Comparison of ENCODE assay signal across 23 mouse cellular contexts in genomic region chr4:82872121-82872520, GRCm38 (mm10). TPM values are rescaled to one million over a fixed set of nuclear protein-coding genes. Genes with fewer than 3 reads are reported as not detected.
A peak's percentile ranks its signal among the peaks of the same experiment; 100 is the strongest.
DNase-seq lines count a peak whose midpoint lies in the region; ATAC-seq and TF ChIP-seq lines count a peak whose summit lies in the region.
"Had no signal": no experiment of that assay in that cellular context is flagged by ENCODE, and none has a peak within 500 bp of the region (broad histone marks: within the 10 kb centered on the region; RNA-seq: fewer than 3 reads in every experiment).

No protein-coding gene starts in this region.

- 0 out of 2 replicates have a peak, but pooled peaks cover 8% of the 10 kb centered on the region for H3K4me1 ChIP-seq in limb, embryonic 12.5 days (replicated peaks)
- no peaks in the 10 kb centered on the region; the same call in 1 of the 2 replicates for H3K4me1 ChIP-seq in limb, embryonic 10.5 days
- peaks cover 17% of the 10 kb centered on the region for H3K4me1 ChIP-seq in stomach, embryonic 14.5 days (ENCODE audit: control insufficient read depth, insufficient read depth, low read length)
- H3K4me1 ChIP-seq in stomach, postnatal 0 days (replicated peaks; ENCODE audit: control insufficient read depth, insufficient read depth) = no peaks in the 10 kb centered on the region
- H3K4me1 ChIP-seq in limb, embryonic 15.5 days = 0 out of 2 replicates have a peak, but pooled peaks cover 6% of the 10 kb centered on the region
- H3K4me1 ChIP-seq: hindbrain, embryonic 13.5 days had no signal

- WGBS in limb, embryonic 12.5 days = 46% methylated on average over 6 of the region's 6 CpGs
- 59% methylated on average over 6 of the region's 6 CpGs for WGBS in limb, embryonic 10.5 days
- 32% methylated on average over 6 of the region's 6 CpGs for WGBS in stomach, embryonic 14.5 days
- 22% methylated on average over 6 of the region's 6 CpGs for WGBS in stomach, postnatal 0 days
- 45% methylated on average over 6 of the region's 6 CpGs for WGBS in limb, embryonic 15.5 days

- no peaks in the 10 kb centered on the region for H3K9me3 ChIP-seq in limb, embryonic 12.5 days
- no peaks in the 10 kb centered on the region for H3K9me3 ChIP-seq in limb, embryonic 10.5 days (replicated peaks)
- no peaks in the 10 kb centered on the region for H3K9me3 ChIP-seq in stomach, embryonic 14.5 days (ENCODE audit: control insufficient read depth, low read depth, low read length)
- H3K9me3 ChIP-seq in stomach, postnatal 0 days (ENCODE audit: control insufficient read depth, low read length) = no peaks in the 10 kb centered on the region
- H3K9me3 ChIP-seq in limb, embryonic 15.5 days = no peaks in the 10 kb centered on the region
- H3K9me3 ChIP-seq: embryonic facial prominence, embryonic 10.5 days; heart, embryonic 15.5 days; hindbrain, embryonic 13.5 days had no signal

- no peaks in the 10 kb centered on the region for H3K27me3 ChIP-seq in limb, embryonic 12.5 days
- no peaks in the 10 kb centered on the region for H3K27me3 ChIP-seq in limb, embryonic 10.5 days (ENCODE audit: low read depth, poor library complexity, severe bottlenecking)
- no peaks in the 10 kb centered on the region for H3K27me3 ChIP-seq in stomach, embryonic 14.5 days (ENCODE audit: control insufficient read depth, insufficient read depth, low read length)
- H3K27me3 ChIP-seq in stomach, postnatal 0 days (ENCODE audit: control insufficient read depth, insufficient read depth, low read length) = no peaks in the 10 kb centered on the region
- no peaks in the 10 kb centered on the region for H3K27me3 ChIP-seq in limb, embryonic 15.5 days
- H3K27me3 ChIP-seq: heart, embryonic 15.5 days; hindbrain, embryonic 13.5 days had no signal

- no peak for TF ChIP-seq CTCF in stomach, postnatal 0 days (IDR thresholded peaks at IDR 0.05; ENCODE audit: low read depth)

- H3K27ac ChIP-seq in limb, embryonic 12.5 days = peak overlapping the region; percentile 35; the same call in 1 of the 2 replicates
- no peak overlapping the region for H3K27ac ChIP-seq in limb, embryonic 10.5 days
- peak overlapping the region; percentile 72; the same call in 1 of the 2 replicates for H3K27ac ChIP-seq in stomach, embryonic 14.5 days (ENCODE audit: low read length)
- no peak overlapping the region for H3K27ac ChIP-seq in stomach, postnatal 0 days (replicated peaks)
- H3K27ac ChIP-seq in limb, embryonic 15.5 days = peak overlapping the region; percentile 38; the same call in 1 of the 2 replicates
- H3K27ac ChIP-seq: embryonic facial prominence, embryonic 10.5 days; hindbrain, embryonic 13.5 days; hindbrain, postnatal 0 days had no signal

- no peak overlapping the region for H3K4me2 ChIP-seq in limb, embryonic 12.5 days
- no peak overlapping the region for H3K4me2 ChIP-seq in stomach, embryonic 14.5 days (replicated peaks; ENCODE audit: low read depth, low read length)
- no peak overlapping the region for H3K4me2 ChIP-seq in stomach, postnatal 0 days (replicated peaks; ENCODE audit: low read depth)
- H3K4me2 ChIP-seq in limb, embryonic 15.5 days = no peak overlapping the region
- H3K4me2 ChIP-seq: heart, embryonic 11.5 days; heart, embryonic 15.5 days; hindbrain, embryonic 13.5 days had no signal

- H3K9ac ChIP-seq in limb, embryonic 12.5 days (replicated peaks) = no peak overlapping the region
- H3K9ac ChIP-seq in stomach, embryonic 14.5 days (replicated peaks; ENCODE audit: low read depth, low read length) = no peak overlapping the region
- H3K9ac ChIP-seq in stomach, postnatal 0 days (ENCODE audit: low read length) = no peak overlapping the region
- H3K9ac ChIP-seq in limb, embryonic 15.5 days = no peak overlapping the region
- H3K9ac ChIP-seq: heart, embryonic 15.5 days; hindbrain, embryonic 13.5 days had no signal

- no peak for DNase-seq in limb, embryonic 10.5 days (ENCODE audit: low spot score)
- no peak for DNase-seq in stomach, postnatal 0 days (ENCODE audit: low spot score)
- no peak for DNase-seq in cerebellum, adult 18-20 months
- no peak for DNase-seq in layer of hippocampus, postnatal 25 days (ENCODE audit: extremely low spot score in 1 of 2, low spot score in 1 of 2)
- DNase-seq: adrenal gland, postnatal 10 days; cerebellum, adult 11-12 months; cerebellum, adult 9-11 months; cerebellum, postnatal 36 days; gastrocnemius, postnatal 36 days; heart, adult 18-20 months; heart, postnatal 14 days had no signal

- ATAC-seq in limb, embryonic 12.5 days (ENCODE audit: insufficient number of reproducible peaks, insufficient read depth, low FRiP score, low TSS enrichment, low read depth) = no peak
- ATAC-seq in stomach, embryonic 14.5 days (ENCODE audit: insufficient number of reproducible peaks, insufficient read depth, low FRiP score, low read depth) = peak; percentile 53; the same call in 1 of the 2 replicates
- ATAC-seq in stomach, postnatal 0 days (ENCODE audit: low FRiP score, low TSS enrichment) = no peak
- ATAC-seq in limb, embryonic 15.5 days (ENCODE audit: insufficient number of reproducible peaks, low FRiP score, low TSS enrichment, low read depth) = no peak
- ATAC-seq: forebrain, embryonic 14.5 days; hindbrain, postnatal 0 days had no signal

- H3K4me3 ChIP-seq in limb, embryonic 12.5 days (replicated peaks) = no peak overlapping the region
- no peak overlapping the region for H3K4me3 ChIP-seq in limb, embryonic 10.5 days
- H3K4me3 ChIP-seq in stomach, embryonic 14.5 days (ENCODE audit: low read depth, low read length) = no peak overlapping the region
- no peak overlapping the region for H3K4me3 ChIP-seq in stomach, postnatal 0 days (ENCODE audit: low read depth, low read length)
- no peak overlapping the region for H3K4me3 ChIP-seq in limb, embryonic 15.5 days
- H3K4me3 ChIP-seq: embryonic facial prominence, embryonic 10.5 days; heart, embryonic 15.5 days; hindbrain, embryonic 13.5 days had no signal

- no peak for TF ChIP-seq EP300 in stomach, postnatal 0 days (optimal IDR thresholded peaks at IDR 0.05)

- no peaks in the 10 kb centered on the region for H3K36me3 ChIP-seq in limb, embryonic 12.5 days
- no peaks in the 10 kb centered on the region for H3K36me3 ChIP-seq in limb, embryonic 10.5 days
- no peaks in the 10 kb centered on the region for H3K36me3 ChIP-seq in stomach, embryonic 14.5 days (ENCODE audit: control insufficient read depth, insufficient read depth, low read length)
- no peaks in the 10 kb centered on the region for H3K36me3 ChIP-seq in stomach, postnatal 0 days (ENCODE audit: control insufficient read depth, insufficient read depth, low read length)
- no peaks in the 10 kb centered on the region for H3K36me3 ChIP-seq in limb, embryonic 15.5 days
- H3K36me3 ChIP-seq: embryonic facial prominence, embryonic 10.5 days; heart, embryonic 15.5 days; hindbrain, embryonic 13.5 days had no signal

RNA-seq across cellular contexts. Expression of gene Zdhhc21, which starts 12.4 kb away (rescaled TPM):
- polyA plus RNA-seq in limb, embryonic 12.5 days (2016; fragmentation: Nextera tagmentation; extraction: Ambion mirVana) = 13.3 and 14.9 TPM in 2 replicates
- polyA plus RNA-seq in limb, embryonic 10.5 days (2016; fragmentation: Nextera tagmentation; extraction: Ambion mirVana) = 8.6 and 10.4 TPM in 2 replicates
- polyA plus RNA-seq in stomach, embryonic 14.5 days (2014; fragmentation: Nextera tagmentation; extraction: Ambion mirVana) = 20.2 and 20.8 TPM in 2 replicates
- 9.9 and 10.4 TPM in 2 replicates for polyA plus RNA-seq in stomach, postnatal 0 days (2015; fragmentation: Nextera tagmentation; extraction: Ambion mirVana)
- polyA plus RNA-seq in limb, embryonic 15.5 days (2015; fragmentation: Nextera tagmentation; extraction: Ambion mirVana) = 14.3 and 14.8 TPM in 2 replicates
- total RNA-seq in layer of hippocampus, postnatal 25 days (2021) = 10 to 100 TPM; 40.4 to 41.0 TPM

RNA-seq across cellular contexts. Expression of gene Cer1, which starts 12.8 kb away (rescaled TPM):
- polyA plus RNA-seq in limb, embryonic 12.5 days (2016; fragmentation: Nextera tagmentation; extraction: Ambion mirVana) = 0.43 and 0.51 TPM in 2 replicates
- 0.29 TPM in 1 of 2 replicates, not detected in the other for polyA plus RNA-seq in limb, embryonic 10.5 days (2016; fragmentation: Nextera tagmentation; extraction: Ambion mirVana)
- polyA plus RNA-seq in stomach, embryonic 14.5 days (2014; fragmentation: Nextera tagmentation; extraction: Ambion mirVana) = 0.20 TPM in 1 of 2 replicates, not detected in the other
- polyA plus RNA-seq in stomach, postnatal 0 days (2015; fragmentation: Nextera tagmentation; extraction: Ambion mirVana) = 0.05 TPM in 1 of 2 replicates, not detected in the other
- polyA plus RNA-seq in limb, embryonic 15.5 days (2015; fragmentation: Nextera tagmentation; extraction: Ambion mirVana) = 0.19 and 0.22 TPM in 2 replicates
- total RNA-seq in layer of hippocampus, postnatal 25 days (2021) = not detected
- total RNA-seq: adrenal gland, postnatal 10 days; ES-E14; gastrocnemius, adult 8-10 months; gastrocnemius, postnatal 36 days; heart, adult 18-20 months; heart, postnatal 14 days; hematopoietic stem cell, adult 5-6 weeks; hindbrain, postnatal 0 days had no signal
- polyA plus RNA-seq: embryonic facial prominence, embryonic 10.5 days; heart, embryonic 11.5 days; heart, embryonic 15.5 days; hindbrain, embryonic 13.5 days; hindbrain, postnatal 0 days had no signal

Comparison
In these comparisons a context has a peak if more than half of its experiments do, and no peak if none do; other contexts are left out.
1. H3K27ac ChIP-seq: peak in limb, embryonic 12.5 days (single experiment), stomach, embryonic 14.5 days (single experiment) and limb, embryonic 15.5 days (single experiment); none in limb, embryonic 10.5 days (single experiment) and stomach, postnatal 0 days (single experiment).